Mouse (Mus musculus) liver, adult 2 months (tissue): ENCODE data around the gene Ankle1.

Experiments used
- CTCF ChIP-seq: fragments of 200-500 bp; IDR thresholded peaks from 2 replicates; pipeline ENCODE4 v1.5.1; 2011; ENCODE audit warnings: low read depth, low read length, control low read depth
- POLR2A ChIP-seq: fragments of 200-500 bp; IDR thresholded peaks from 2 replicates; pipeline ENCODE4 v1.6.1; 2011; ENCODE audit warnings: low read length, control low read depth; ENCODE audit not compliant: insufficient read depth; ENCODE audit errors: extremely low read depth

DNA sequence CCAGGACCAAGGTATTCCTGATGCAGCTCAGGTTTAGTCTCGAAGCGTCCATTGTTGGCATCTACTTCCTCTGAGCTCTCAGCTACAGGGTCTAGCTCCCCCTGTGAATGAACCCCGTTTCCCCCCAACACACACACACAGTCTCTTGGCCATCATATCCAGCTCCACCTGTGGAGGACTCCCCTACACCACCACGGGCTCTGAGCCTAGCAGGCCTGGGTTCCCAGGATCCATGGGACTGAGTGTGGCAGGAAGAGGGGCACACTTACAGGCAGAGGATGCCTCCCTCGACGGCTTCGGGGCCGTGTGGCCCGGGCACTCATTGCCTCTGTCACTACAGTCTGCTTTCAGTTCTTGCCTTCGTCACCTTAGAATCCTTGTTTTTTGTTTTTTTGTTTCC, 10.7 kb upstream of the Ankle1 start:
- TF ChIP-seq CTCF, result no peak
- TF ChIP-seq POLR2A, result no peak
